Mouse (Mus musculus) hindbrain, embryonic 11.5 days (tissue): ENCODE data around the gene Ubr4. TPM values are rescaled to one million over a fixed set of nuclear protein-coding genes. Genes with fewer than 3 reads are reported as not detected.
A peak's percentile ranks its signal among the peaks of the same experiment; 100 is the strongest.

Experiments
- ATAC-seq: fragments of 200-750 bp; cut with Nextera tagmentation; 2 replicates; pipeline ENCODE4 v1.8.0; 2017; ENCODE audit warnings: mild to moderate bottlenecking, moderate TSS enrichment, moderate library complexity; ENCODE audit not compliant: low FRiP score
- DNase-seq: peaks from one replicate; pipeline ENCODE4 v3.0.0-alpha.2; 2015; ENCODE audit warnings: low spot score
- H3K27ac ChIP-seq: fragments of 300-500 bp; sonication (generic); 2 replicates; pipeline ENCODE4 v1.5.1; 2014; ENCODE audit warnings: mild to moderate bottlenecking, low read depth, low read length
- H3K27me3 ChIP-seq: fragments of 300-500 bp; sonication (generic); 2 replicates; pipeline ENCODE4 v1.6.1; 2014; ENCODE audit warnings: mild to moderate bottlenecking, low read length, moderate library complexity, mixed read lengths; ENCODE audit not compliant: control insufficient read depth, insufficient read depth
- H3K36me3 ChIP-seq: fragments of 300-500 bp; sonication (generic); 2 replicates; pipeline ENCODE4 v1.6.1; 2014; ENCODE audit warnings: mild to moderate bottlenecking, low read length, moderate library complexity, mixed read lengths; ENCODE audit not compliant: control insufficient read depth, insufficient read depth
- H3K4me1 ChIP-seq: fragments of 300-500 bp; sonication (generic); replicated peaks from 2 replicates; pipeline ENCODE4 v1.6.1; 2014; ENCODE audit warnings: low read length, mixed read lengths; ENCODE audit not compliant: control insufficient read depth, insufficient read depth
- H3K4me2 ChIP-seq: fragments of 300-500 bp; sonication (generic); replicated peaks from 2 replicates; pipeline ENCODE4 v1.6.1; 2014; ENCODE audit warnings: mild to moderate bottlenecking, low read depth, low read length
- H3K4me3 ChIP-seq: fragments of 300-500 bp; sonication (generic); 2 replicates; pipeline ENCODE4 v1.5.1; 2014; ENCODE audit warnings: low read depth, low read length
- H3K9ac ChIP-seq: fragments of 300-500 bp; sonication (generic); 2 replicates; pipeline ENCODE4 v1.6.1; 2014; ENCODE audit warnings: low read depth, low read length
- H3K9me3 ChIP-seq: fragments of 300-500 bp; sonication (generic); 2 replicates; pipeline ENCODE4 v1.6.1; 2016; ENCODE audit warnings: low read length; ENCODE audit not compliant: control insufficient read depth
- WGBS: fragments of 180-500 bp; shearing (Covaris S2); extraction: QIAGEN DNeasy Blood & Tissue Kit; methylation state at CpG from one replicate; pipeline ENCODE4 v1.1.7; 2014; 5-methylcytosine and 5-hydroxymethylcytosine counted together
- polyA plus RNA-seq: library from polyadenylated mRNA; unstranded; fragments of >200 nt; fragmentation: Nextera tagmentation; extraction: Ambion mirVana; gene quantifications from 2 replicates; pipeline ENCODE4 v1.2.1, GENCODE M21; 2014

Gene Ubr4
- polyA plus RNA-seq, result 76.5 and 82.5 TPM in 2 replicates

GRCm38 (mm10) chr4:139351931-139352711 lies at the start of gene Ubr4, which contains the start of the genes Mrto4 and Emc1:
Gene Ubr4, plus strand, starts transcription at chr4:139352609.
Gene Mrto4, minus strand, starts transcription at chr4:139352576.
Gene Emc1, plus strand, starts transcription at chr4:139352587.
- H3K9me3 ChIP-seq, result no peaks in the 10 kb centered on the region
- peak within 1 kb of the TSS; percentile 65 for H3K4me3 ChIP-seq
- peaks cover 6% of the 10 kb centered on the region; the same call in 1 of the 2 replicates for H3K36me3 ChIP-seq
- ATAC-seq, result peak; percentile 94
- peak within 1 kb of the TSS; percentile 97 for H3K27ac ChIP-seq
- peak; percentile 86 for DNase-seq
- 0% methylated on average over 60 of the region's 64 CpGs for WGBS
- H3K27me3 ChIP-seq, result no peaks in the 10 kb centered on the region
- peaks cover 6% of the 10 kb centered on the region for H3K4me1 ChIP-seq
- peak within 1 kb of the TSS; percentile 96 for H3K9ac ChIP-seq
- peak within 1 kb of the TSS; percentile 85 for H3K4me2 ChIP-seq

GRCm38 (mm10) chr4:139305521-139305920 lies 46.9 kb upstream of the Ubr4 start:
- H3K9ac ChIP-seq, result no peak overlapping the region

GRCm38 (mm10) chr4:139307916-139308315 lies 44.5 kb upstream of the Ubr4 start:
- Histone ChIP-seq H3K9ac (no peak overlapping the region), H3K27ac (no peak overlapping the region), H3K36me3 (no peaks in the 10 kb centered on the region), H3K4me2 (no peak overlapping the region), H3K4me3 (no peak overlapping the region), H3K27me3 (peaks cover 6% of the 10 kb centered on the region; the same call in 1 of the 2 replicates), H3K9me3 (no peaks in the 10 kb centered on the region), H3K4me1 (peaks cover 6% of the 10 kb centered on the region)
- WGBS, result 85% methylated on average over 5 of the region's 5 CpGs
- ATAC-seq (no peak), DNase-seq (no peak)

More at GRCm38 (mm10) chr4:139305521-139305920, 46.9 kb upstream of the Ubr4 start:
- 93% methylated on average over 3 of the region's 3 CpGs for WGBS
- H3K27ac ChIP-seq, result no peak overlapping the region
- DNase-seq (no peak), ATAC-seq (no peak)
- H3K4me3 ChIP-seq, result no peak overlapping the region
- H3K4me2 ChIP-seq, result no peak overlapping the region
- no peaks in the 10 kb centered on the region; the same call in 1 of the 2 replicates for H3K4me1 ChIP-seq
- no peaks in the 10 kb centered on the region for H3K27me3 ChIP-seq
- no peaks in the 10 kb centered on the region for H3K9me3 ChIP-seq
- H3K36me3 ChIP-seq, result no peaks in the 10 kb centered on the region

- WGBS, result 24% methylated on average over 6 of the region's 6 CpGs
- Histone ChIP-seq H3K4me3 (peak overlapping the region; percentile 64), H3K9ac (peak overlapping the region; percentile 77), H3K9me3 (no peaks in the 10 kb centered on the region), H3K27ac (no peak overlapping the region), H3K4me1 (peaks cover 6% of the 10 kb centered on the region), H3K36me3 (no peaks in the 10 kb centered on the region), H3K4me2 (peak overlapping the region; percentile 83), H3K27me3 (peaks cover 6% of the 10 kb centered on the region; the same call in 1 of the 2 replicates)
- ATAC-seq (no peak), DNase-seq (no peak)
Measured at GRCm38 (mm10) chr4:139309651-139310050, 42.8 kb upstream of the Ubr4 start.

- 1% methylated on average over 50 of the region's 63 CpGs for WGBS
- H3K36me3 ChIP-seq, result no peaks in the 10 kb centered on the region
- H3K4me2 ChIP-seq, result peak within 1 kb of the TSS; percentile 83
- peak within 1 kb of the TSS; percentile 64 for H3K4me3 ChIP-seq
- H3K9ac ChIP-seq, result peak within 1 kb of the TSS; percentile 77
- H3K4me1 ChIP-seq, result peaks cover 6% of the 10 kb centered on the region
- 0 out of 2 replicates have a peak within 1 kb of the TSS, but pooled peaks have one; percentile 2 for H3K27ac ChIP-seq
- H3K27me3 ChIP-seq, result peaks cover 6% of the 10 kb centered on the region; the same call in 1 of the 2 replicates
- ATAC-seq (peak; percentile 89), DNase-seq (peak; percentile 99)
- no peaks in the 10 kb centered on the region for H3K9me3 ChIP-seq
Measured at GRCm38 (mm10) chr4:139310171-139310898, 42.1 kb upstream of the Ubr4 start, which contains the start of the genes Pqlc2 and Akr7a5. Gene Pqlc2, minus strand, starts transcription at chr4:139310708. Gene Akr7a5, plus strand, starts transcription at chr4:139310744.

GRCm38 (mm10) chr4:139310899-139311701 lies 41.3 kb upstream of the Ubr4 start:
- Histone ChIP-seq H3K36me3 (no peaks in the 10 kb centered on the region), H3K27me3 (peaks cover 6% of the 10 kb centered on the region; the same call in 1 of the 2 replicates), H3K4me1 (peaks cover 6% of the 10 kb centered on the region), H3K4me3 (peak overlapping the region; percentile 64), H3K4me2 (peak overlapping the region; percentile 83), H3K9me3 (no peaks in the 10 kb centered on the region), H3K9ac (peak overlapping the region; percentile 77), H3K27ac (0 out of 2 replicates have a peak overlapping the region, but pooled peaks have one; percentile 2)
- ATAC-seq (peak; percentile 83), DNase-seq (peak; percentile 25)
- WGBS, result under 1% methylated on average over 51 of the region's 53 CpGs

GRCm38 (mm10) chr4:139311707-139312106 lies 40.7 kb upstream of the Ubr4 start:
- Histone ChIP-seq H3K4me3 (peak overlapping the region; percentile 64), H3K36me3 (no peaks in the 10 kb centered on the region), H3K9ac (peak overlapping the region; percentile 77), H3K4me1 (peaks cover 6% of the 10 kb centered on the region), H3K27ac (no peak overlapping the region), H3K27me3 (peaks cover 6% of the 10 kb centered on the region; the same call in 1 of the 2 replicates), H3K4me2 (peak overlapping the region; percentile 83), H3K9me3 (no peaks in the 10 kb centered on the region)
- DNase-seq, result no peak
- no peak for ATAC-seq
- WGBS, result 25% methylated on average over 14 of the region's 14 CpGs

- WGBS, result 60% methylated on average over 4 of the region's 4 CpGs
Measured at GRCm38 (mm10) chr4:139312632-139313031, 39.8 kb upstream of the Ubr4 start.

More at GRCm38 (mm10) chr4:139312632-139313031, 39.8 kb upstream of the Ubr4 start:
- no peaks in the 10 kb centered on the region for H3K9me3 ChIP-seq
- ATAC-seq, result no peak
- no peak overlapping the region for H3K27ac ChIP-seq
- H3K27me3 ChIP-seq, result peaks cover 6% of the 10 kb centered on the region; the same call in 1 of the 2 replicates
- no peak overlapping the region for H3K9ac ChIP-seq
- no peak overlapping the region for H3K4me3 ChIP-seq
- peak; percentile 57 for DNase-seq
- no peak overlapping the region for H3K4me2 ChIP-seq
- H3K4me1 ChIP-seq, result peaks cover 6% of the 10 kb centered on the region
- no peaks in the 10 kb centered on the region for H3K36me3 ChIP-seq
